Mouse (Mus musculus) right cerebral cortex, adult 2 months (tissue): ENCODE measurements around the gene Trnau1ap.
"Not testable (repeated sequence)": the region's sequence is repeated elsewhere in the genome, so short reads cannot be mapped to it uniquely, and the experiment has no call there.

Source experiments
- DNase-seq, 2 experiments: peaks; one replicate each; pipeline ENCODE4 v3.0.0; 2021 to 2022; ENCODE audit warnings: low spot score in 2 of 2

Gene Trnau1ap

GRCm38 (mm10) chr4:132344403-132345134 lies 15.2 kb upstream of the Trnau1ap start:
- DNase-seq: peak; percentile 16 to 20

GRCm38 (mm10) chr4:132341451-132341850 lies 12.1 kb upstream of the Trnau1ap start:
- DNase-seq: no peak

- peak; percentile 10 to 18 for DNase-seq
Measured at GRCm38 (mm10) chr4:132338943-132339342, 9.6 kb upstream of the Trnau1ap start.

- DNase-seq: no peak
Measured at GRCm38 (mm10) chr4:132332880-132333279, 3.5 kb upstream of the Trnau1ap start.

- DNase-seq: no peak
Measured at GRCm38 (mm10) chr4:132331960-132332359, 2.6 kb upstream of the Trnau1ap start.

GRCm38 (mm10) chr4:132329835-132330354 lies 557 bp upstream of the Trnau1ap start:
- DNase-seq: no peak

- no peak for DNase-seq
Measured at GRCm38 (mm10) chr4:132328391-132328982, 851 bp downstream of the Trnau1ap start.

GRCm38 (mm10) chr4:132326481-132326880 lies 2.9 kb downstream of the Trnau1ap start:
- no peak for DNase-seq

- DNase-seq: no peak
Measured at GRCm38 (mm10) chr4:132315711-132316110, 13.6 kb downstream of the Trnau1ap start.

- DNase-seq: no peak
Measured at GRCm38 (mm10) chr4:132312627-132313026, 16.7 kb downstream of the Trnau1ap start.

- DNase-seq: no peak
Measured at GRCm38 (mm10) chr4:132311801-132312200, 17.5 kb downstream of the Trnau1ap start.

- DNase-seq: no peak
Measured at GRCm38 (mm10) chr4:132311209-132311608, 18.1 kb downstream of the Trnau1ap start.

- peak; percentile 35 to 53 for DNase-seq
Measured at GRCm38 (mm10) chr4:132309849-132310472, 19.4 kb downstream of the Trnau1ap start.

GRCm38 (mm10) chr4:132309140-132309848 lies 20.0 kb downstream of the Trnau1ap start:
- DNase-seq: peak; percentile 27 to 43

GRCm38 (mm10) chr4:132308437-132309139 lies 20.8 kb downstream of the Trnau1ap start:
- peak; percentile 93 for DNase-seq

GRCm38 (mm10) chr4:132306004-132306403 lies 23.3 kb downstream of the Trnau1ap start:
- no peak for DNase-seq

GRCm38 (mm10) chr4:132305276-132305675 lies 24.1 kb downstream of the Trnau1ap start:
- no peak for DNase-seq

GRCm38 (mm10) chr4:132303484-132303883 lies 25.9 kb downstream of the Trnau1ap start:
- not testable (repeated sequence) for DNase-seq

- DNase-seq: peak; percentile 67 to 72
Measured at GRCm38 (mm10) chr4:132302939-132303479, 26.3 kb downstream of the Trnau1ap start, which contains the start of gene Rab42. Rab42 (minus strand) TSS chr4:132303385.

GRCm38 (mm10) chr4:132301965-132302938 lies 27.1 kb downstream of the Trnau1ap start:
- no peak for DNase-seq
